Mouse (Mus musculus): ENCODE data around the gene Gna11. TPM values are rescaled to one million over a fixed set of nuclear protein-coding genes. Genes with fewer than 3 reads are reported as not detected.
A peak's percentile ranks its signal among the peaks of the same experiment; 100 is the strongest.

Gene Gna11
- total RNA-seq, 1 experiment: 53.4 TPM

DNA sequence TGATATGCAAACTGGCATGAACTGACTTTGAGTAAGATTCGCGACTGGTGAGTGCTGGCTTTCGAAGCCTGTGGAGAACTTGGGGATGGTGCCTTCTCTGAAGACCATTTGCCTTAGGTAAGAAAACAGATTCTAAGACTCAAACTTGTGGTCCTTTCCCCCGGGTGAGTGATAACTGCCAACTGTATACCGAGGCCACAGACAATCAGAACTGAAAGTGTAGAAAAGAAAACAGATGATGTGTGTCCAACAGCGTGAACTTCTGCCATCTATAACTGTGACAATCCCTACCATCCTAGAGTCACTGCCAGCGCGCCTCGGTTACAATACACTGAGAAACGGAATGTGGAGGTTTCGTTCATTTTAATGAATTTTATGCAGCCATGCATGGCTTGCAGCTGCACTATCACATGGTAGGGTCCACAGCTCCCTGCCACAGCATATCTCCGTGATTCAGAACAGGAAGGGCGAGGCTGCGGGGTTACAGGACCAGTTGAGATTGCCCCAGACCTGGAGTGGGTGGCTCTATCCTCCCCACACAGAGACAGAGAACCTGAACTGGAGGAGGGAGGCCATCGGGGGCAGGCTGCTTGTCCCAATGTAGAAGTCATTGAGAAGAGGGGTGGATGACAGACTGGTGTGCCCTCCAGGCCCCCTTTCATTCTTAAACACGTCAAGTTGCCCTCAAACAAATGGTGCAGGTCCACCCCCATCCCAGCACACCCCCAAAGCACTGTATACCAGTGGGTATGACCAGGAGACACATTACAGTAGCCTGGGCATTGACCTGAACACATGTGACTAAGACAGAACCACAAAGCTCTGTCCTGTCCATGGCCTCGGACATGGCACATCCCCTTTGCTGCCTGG lies 47.4 kb downstream of the Gna11 start:
- H3K4me1 ChIP-seq (ENCODE audit: control insufficient read depth in 2 of 2, insufficient read depth in 2 of 2, low read length in 2 of 2, poor library complexity in 1 of 2): peaks cover 0 to 14% of the 10 kb centered on the region in 2 experiments; a peak in 2 of 4 replicates
- no peak overlapping the region for H3K27ac ChIP-seq (ENCODE audit: insufficient read depth, low read depth, low read length, poor library complexity, severe bottlenecking)
- in situ Hi-C loops (cut with MboI; ENCODE audit: low sequenced_read_pairs in 2 of 2, unreplicated experiment in 2 of 2): no loop called here
- no peak overlapping the region for H3K4me3 ChIP-seq (ENCODE audit: insufficient read depth in 1 of 2, low read depth in 1 of 2, low read length in 2 of 2, poor library complexity in 1 of 2, severe bottlenecking in 1 of 2)
- H3K36me3 ChIP-seq (ENCODE audit: control insufficient read depth, insufficient read depth, low read length, poor library complexity, severe bottlenecking): peaks cover 9% of the 10 kb centered on the region; the same call in 1 of the 2 replicates
- H3K9ac ChIP-seq (ENCODE audit: insufficient read depth, low read depth, low read length, poor library complexity, severe bottlenecking): no peak overlapping the region
- TF ChIP-seq MAFK (IDR thresholded peaks at IDR 0.05; ENCODE audit: insufficient read depth, low read depth, low read length): no peak
- no peak for TF ChIP-seq ZC3H11A (IDR thresholded peaks at IDR 0.05; ENCODE audit: borderline replicate concordance, low read depth, low read length)
- no peak for TF ChIP-seq CHD2 (IDR thresholded peaks at IDR 0.05; ENCODE audit: low read depth, low read length)
- no peak for TF ChIP-seq HCFC1 (IDR thresholded peaks at IDR 0.05; ENCODE audit: borderline replicate concordance, insufficient read depth, low read length)
- TF ChIP-seq ZNF384 (IDR thresholded peaks at IDR 0.05; ENCODE audit: low read depth, low read length): no peak
- no peaks in the 10 kb centered on the region for H3K9me3 ChIP-seq (ENCODE audit: control insufficient read depth, insufficient read depth, low read depth, low read length)
- no peak for DNase-seq (ENCODE audit: low read depth, low spot score)

DNA sequence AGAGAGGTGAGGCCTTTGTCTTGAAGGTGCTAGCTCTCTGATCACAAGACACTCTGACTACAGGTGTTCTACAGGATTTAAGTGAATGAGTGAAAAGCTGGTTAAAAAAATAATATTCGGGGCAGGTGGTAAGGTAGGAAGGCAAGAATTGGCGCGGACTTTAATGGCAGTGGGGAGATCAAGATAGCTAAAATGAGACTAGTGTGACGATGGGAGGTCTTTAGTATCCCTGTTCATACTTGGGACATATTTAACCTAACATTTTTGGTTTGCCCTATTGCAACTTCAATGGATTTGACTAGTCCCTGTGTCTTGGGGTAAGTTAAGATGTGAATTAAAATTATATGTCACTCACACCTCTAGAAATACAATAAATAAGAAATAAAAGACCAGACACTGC lies 48.0 kb downstream of the Gna11 start:
- in situ Hi-C loops (cut with MboI; ENCODE audit: low sequenced_read_pairs in 2 of 2, unreplicated experiment in 2 of 2): no loop called here
- Histone ChIP-seq H3K9ac (ENCODE audit: insufficient read depth, low read depth, low read length, poor library complexity, severe bottlenecking) (no peak overlapping the region), H3K27ac (ENCODE audit: insufficient read depth, low read depth, low read length, poor library complexity, severe bottlenecking) (no peak overlapping the region), H3K4me3 (ENCODE audit: insufficient read depth in 1 of 2, low read depth in 1 of 2, low read length in 2 of 2, poor library complexity in 1 of 2, severe bottlenecking in 1 of 2) (no peak overlapping the region), H3K9me3 (ENCODE audit: control insufficient read depth, insufficient read depth, low read depth, low read length) (no peaks in the 10 kb centered on the region), H3K4me1 (ENCODE audit: control insufficient read depth in 2 of 2, insufficient read depth in 2 of 2, low read length in 2 of 2, poor library complexity in 1 of 2) (peaks cover 0 to 14% of the 10 kb centered on the region in 2 experiments; a peak in 2 of 4 replicates), H3K36me3 (ENCODE audit: control insufficient read depth, insufficient read depth, low read length, poor library complexity, severe bottlenecking) (peaks cover 15% of the 10 kb centered on the region; the same call in 1 of the 2 replicates)
- no peak for TF ChIP-seq HCFC1 (IDR thresholded peaks at IDR 0.05; ENCODE audit: borderline replicate concordance, insufficient read depth, low read length)
- TF ChIP-seq CHD2 (IDR thresholded peaks at IDR 0.05; ENCODE audit: low read depth, low read length): no peak
- TF ChIP-seq ZNF384 (IDR thresholded peaks at IDR 0.05; ENCODE audit: low read depth, low read length): no peak
- no peak for TF ChIP-seq MAFK (IDR thresholded peaks at IDR 0.05; ENCODE audit: insufficient read depth, low read depth, low read length)
- TF ChIP-seq ZC3H11A (IDR thresholded peaks at IDR 0.05; ENCODE audit: borderline replicate concordance, low read depth, low read length): no peak
- no peak for DNase-seq (ENCODE audit: low read depth, low spot score)

DNA sequence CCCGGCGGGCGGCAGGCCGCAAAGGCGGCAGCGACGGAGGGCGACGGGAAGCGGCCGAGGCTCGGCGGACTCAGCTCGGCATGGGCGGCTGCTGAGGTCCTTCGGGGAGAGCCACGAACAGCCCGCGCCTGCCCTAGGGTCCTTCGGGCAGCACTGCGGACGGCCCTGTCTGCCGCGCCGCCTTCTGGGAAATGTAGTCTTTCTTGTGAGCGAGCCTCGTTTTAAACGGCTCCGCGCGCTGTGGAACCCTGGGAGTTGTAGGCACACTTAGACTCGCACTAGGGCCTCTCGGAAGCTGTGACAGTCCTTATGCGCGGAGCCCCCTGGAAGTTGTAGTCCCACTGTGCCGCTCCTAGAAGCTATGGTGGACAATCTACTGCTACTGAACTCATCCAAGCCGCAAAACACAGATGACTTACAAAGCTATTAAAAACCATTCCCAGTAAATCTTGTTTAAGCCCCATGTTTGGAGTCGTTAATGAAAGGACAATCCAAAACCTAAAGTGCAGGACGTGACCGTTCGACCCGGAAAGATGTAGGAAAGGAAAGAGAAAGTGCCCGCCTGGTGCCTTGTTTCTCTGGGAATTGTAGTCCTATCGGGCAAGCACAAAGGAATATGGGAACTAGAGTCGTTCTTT lies 48.6 kb downstream of the Gna11 start, which contains the start of gene Ncln:
Ncln (minus strand) TSS at position 129 of the 638 bp plus-strand sequence.
- H3K9ac ChIP-seq (ENCODE audit: insufficient read depth, low read depth, low read length, poor library complexity, severe bottlenecking): peak within 1 kb of the TSS; percentile 92
- peaks cover 20% of the 10 kb centered on the region; the same call in 1 of the 2 replicates for H3K36me3 ChIP-seq (ENCODE audit: control insufficient read depth, insufficient read depth, low read length, poor library complexity, severe bottlenecking)
- in situ Hi-C loops (cut with MboI; ENCODE audit: low sequenced_read_pairs in 2 of 2, unreplicated experiment in 2 of 2): no loop called here
- 0 out of 2 replicates have a peak within 1 kb of the TSS, but pooled peaks have one; percentile 7 for H3K27ac ChIP-seq (ENCODE audit: insufficient read depth, low read depth, low read length, poor library complexity, severe bottlenecking)
- TF ChIP-seq HCFC1 (IDR thresholded peaks at IDR 0.05; ENCODE audit: borderline replicate concordance, insufficient read depth, low read length) (peak; percentile 97), MAFK (IDR thresholded peaks at IDR 0.05; ENCODE audit: insufficient read depth, low read depth, low read length) (no peak), CHD2 (IDR thresholded peaks at IDR 0.05; ENCODE audit: low read depth, low read length) (peak; percentile 48; the same call in 1 of the 2 replicates)
- H3K9me3 ChIP-seq (ENCODE audit: control insufficient read depth, insufficient read depth, low read depth, low read length): no peaks in the 10 kb centered on the region
- DNase-seq (ENCODE audit: low read depth, low spot score): peak; percentile 95
- H3K4me1 ChIP-seq (ENCODE audit: control insufficient read depth in 2 of 2, insufficient read depth in 2 of 2, low read length in 2 of 2, poor library complexity in 1 of 2): peaks cover 0 to 14% of the 10 kb centered on the region in 2 experiments; a peak in 2 of 4 replicates
- peak within 1 kb of the TSS; percentile 83 to 85 for H3K4me3 ChIP-seq (ENCODE audit: insufficient read depth in 1 of 2, low read depth in 1 of 2, low read length in 2 of 2, poor library complexity in 1 of 2, severe bottlenecking in 1 of 2)

DNA sequence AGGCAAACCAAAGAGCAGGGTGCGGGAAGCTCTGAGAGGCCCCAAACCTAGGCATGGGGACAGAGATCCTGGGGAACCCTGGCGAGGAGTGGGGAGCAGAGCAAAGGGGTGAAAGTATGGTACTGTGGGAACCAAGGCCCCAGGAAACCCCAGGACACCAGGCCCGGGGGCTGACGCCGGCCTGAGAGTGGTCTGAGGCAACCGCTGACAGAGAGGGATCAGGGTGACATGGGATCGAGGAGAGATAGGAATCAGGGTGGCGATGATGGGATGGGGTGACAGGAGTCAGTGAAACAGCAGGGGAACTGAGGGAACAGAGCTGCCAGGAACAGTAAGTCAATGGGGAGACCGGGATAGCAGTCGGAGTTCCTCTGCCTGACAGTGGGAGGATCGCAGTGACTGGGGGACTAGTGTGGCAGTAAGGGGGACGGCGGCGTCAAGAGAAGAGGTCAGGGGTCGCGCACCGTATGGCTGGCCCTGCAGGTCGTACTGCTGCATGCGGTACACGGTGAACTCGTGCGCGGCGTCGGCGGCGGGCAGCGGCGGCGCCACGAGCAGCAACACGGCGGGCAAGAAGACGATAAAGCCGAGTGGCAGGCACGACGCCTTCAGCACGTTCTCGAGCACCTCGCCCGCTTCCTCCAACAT lies 49.2 kb downstream of the Gna11 start:
- peak overlapping the region; percentile 92 for H3K9ac ChIP-seq (ENCODE audit: insufficient read depth, low read depth, low read length, poor library complexity, severe bottlenecking)
- H3K27ac ChIP-seq (ENCODE audit: insufficient read depth, low read depth, low read length, poor library complexity, severe bottlenecking): 0 out of 2 replicates have a peak overlapping the region, but pooled peaks have one; percentile 7
- H3K4me3 ChIP-seq (ENCODE audit: insufficient read depth in 1 of 2, low read depth in 1 of 2, low read length in 2 of 2, poor library complexity in 1 of 2, severe bottlenecking in 1 of 2): peak overlapping the region; percentile 83 to 85
- H3K36me3 ChIP-seq (ENCODE audit: control insufficient read depth, insufficient read depth, low read length, poor library complexity, severe bottlenecking): peaks cover 26% of the 10 kb centered on the region; the same call in 1 of the 2 replicates
- no peak for DNase-seq (ENCODE audit: low read depth, low spot score)
- H3K4me1 ChIP-seq (ENCODE audit: control insufficient read depth in 2 of 2, insufficient read depth in 2 of 2, low read length in 2 of 2, poor library complexity in 1 of 2): peaks cover 0 to 14% of the 10 kb centered on the region in 2 experiments; a peak in 2 of 4 replicates
- in situ Hi-C loops (cut with MboI; ENCODE audit: low sequenced_read_pairs in 2 of 2, unreplicated experiment in 2 of 2): no loop called here
- H3K9me3 ChIP-seq (ENCODE audit: control insufficient read depth, insufficient read depth, low read depth, low read length): no peaks in the 10 kb centered on the region
- no peak for TF ChIP-seq MAFK (IDR thresholded peaks at IDR 0.05; ENCODE audit: insufficient read depth, low read depth, low read length)
- no peak for TF ChIP-seq HCFC1 (IDR thresholded peaks at IDR 0.05; ENCODE audit: borderline replicate concordance, insufficient read depth, low read length)
- TF ChIP-seq ZC3H11A (IDR thresholded peaks at IDR 0.05; ENCODE audit: borderline replicate concordance, low read depth, low read length): no peak
- TF ChIP-seq ZNF384 (IDR thresholded peaks at IDR 0.05; ENCODE audit: low read depth, low read length): no peak
- TF ChIP-seq CHD2 (IDR thresholded peaks at IDR 0.05; ENCODE audit: low read depth, low read length): no peak
